Mouse (Mus musculus) hindbrain, embryonic 14.5 days (tissue): ENCODE data around the gene Pfkl. TPM values are rescaled to one million over a fixed set of nuclear protein-coding genes. Genes with fewer than 3 reads are reported as not detected.

Experiments
- ATAC-seq: fragments of 200-750 bp; cut with Nextera tagmentation; 2 replicates; pipeline ENCODE4 v1.8.0; 2017; ENCODE audit warnings: moderate number of reproducible peaks, mild to moderate bottlenecking, moderate TSS enrichment, moderate library complexity; ENCODE audit not compliant: low FRiP score
- DNase-seq: peaks from one replicate; pipeline ENCODE4 v3.0.0-alpha.2; 2015; ENCODE audit warnings: low spot score
- H3K27ac ChIP-seq: fragments of 300-500 bp; sonication (generic); 2 replicates; pipeline ENCODE4 v1.5.1; 2014; ENCODE audit warnings: mild to moderate bottlenecking, moderate library complexity
- H3K27me3 ChIP-seq: fragments of 300-500 bp; sonication (generic); 2 replicates; pipeline ENCODE4 v1.6.1; 2014; ENCODE audit warnings: mild to moderate bottlenecking, low read length, mixed read lengths; ENCODE audit not compliant: control insufficient read depth, insufficient read depth
- H3K36me3 ChIP-seq: fragments of 300-500 bp; sonication (generic); replicated peaks from 2 replicates; pipeline ENCODE4 v1.6.1; 2014; ENCODE audit not compliant: control insufficient read depth, insufficient read depth
- H3K4me1 ChIP-seq: fragments of 300-500 bp; sonication (generic); replicated peaks from 2 replicates; pipeline ENCODE4 v1.6.1; 2014; ENCODE audit warnings: antibody characterized with exemption, low read length, mixed read lengths; ENCODE audit not compliant: control insufficient read depth, insufficient read depth
- H3K4me2 ChIP-seq: fragments of 300-500 bp; sonication (generic); replicated peaks from 2 replicates; pipeline ENCODE4 v1.6.1; 2014; ENCODE audit warnings: mild to moderate bottlenecking, moderate library complexity
- H3K4me3 ChIP-seq: fragments of 300-500 bp; sonication (generic); replicated peaks from 2 replicates; pipeline ENCODE4 v1.5.1; 2014; ENCODE audit warnings: mild to moderate bottlenecking, low read length
- H3K9ac ChIP-seq: fragments of 300-500 bp; sonication (generic); 2 replicates; pipeline ENCODE4 v1.6.1; 2014
- H3K9me3 ChIP-seq: fragments of 300-500 bp; sonication (generic); 2 replicates; pipeline ENCODE4 v1.6.1; 2016; ENCODE audit warnings: low read length; ENCODE audit not compliant: control insufficient read depth
- WGBS: fragments of 180-500 bp; shearing (Covaris S2); extraction: QIAGEN DNeasy Blood & Tissue Kit; methylation state at CpG from one replicate; pipeline ENCODE4 v1.1.7; 2014; 5-methylcytosine and 5-hydroxymethylcytosine counted together
- polyA plus RNA-seq: library from polyadenylated mRNA; unstranded; fragments of >200 nt; fragmentation: Nextera tagmentation; extraction: Ambion mirVana; gene quantifications from 2 replicates; pipeline ENCODE4 v1.2.1, GENCODE M21; 2014

The Pfkl gene
- polyA plus RNA-seq, 1 experiment from 2014 or later: 93.5 TPM

GRCm38 (mm10) chr10:77978351-77979350, 31.2 kb downstream of the Pfkl start, which contains the start of gene 1810043G02Rik:
Gene 1810043G02Rik, plus strand, starts transcription at chr10:77978524.
- H3K36me3 ChIP-seq: peaks cover 7% of the 10 kb centered on the region; the same call in 1 of the 2 replicates
- peak; percentile 100 for DNase-seq
- no peaks in the 10 kb centered on the region for H3K9me3 ChIP-seq
- H3K4me2 ChIP-seq: peak within 1 kb of the TSS; percentile 89
- H3K4me3 ChIP-seq: peak within 1 kb of the TSS; percentile 75
- peaks cover 7% of the 10 kb centered on the region for H3K4me1 ChIP-seq
- no peaks in the 10 kb centered on the region for H3K27me3 ChIP-seq
- peak within 1 kb of the TSS; percentile 80 for H3K27ac ChIP-seq
- 1% methylated on average over 56 of the region's 57 CpGs for whole genome bisulfite sequencing
- H3K9ac ChIP-seq: peak within 1 kb of the TSS; percentile 82
- peak; percentile 97 for ATAC-seq

- H3K4me2 ChIP-seq: no peak overlapping the region
- peaks cover 2% of the 10 kb centered on the region; the same call in 1 of the 2 replicates for H3K36me3 ChIP-seq
- H3K27ac ChIP-seq: no peak overlapping the region
- no peak for ATAC-seq
- no peaks in the 10 kb centered on the region for H3K27me3 ChIP-seq
- 79% methylated on average over 8 of the region's 8 CpGs for WGBS
- H3K4me1 ChIP-seq: peaks cover 7% of the 10 kb centered on the region
- no peaks in the 10 kb centered on the region for H3K9me3 ChIP-seq
- no peak for DNase-seq
- H3K9ac ChIP-seq: no peak overlapping the region
- no peak overlapping the region for H3K4me3 ChIP-seq
These were observed 33.3 kb downstream of the Pfkl start for GRCm38 (mm10) chr10:77976458-77977150.

DNA sequence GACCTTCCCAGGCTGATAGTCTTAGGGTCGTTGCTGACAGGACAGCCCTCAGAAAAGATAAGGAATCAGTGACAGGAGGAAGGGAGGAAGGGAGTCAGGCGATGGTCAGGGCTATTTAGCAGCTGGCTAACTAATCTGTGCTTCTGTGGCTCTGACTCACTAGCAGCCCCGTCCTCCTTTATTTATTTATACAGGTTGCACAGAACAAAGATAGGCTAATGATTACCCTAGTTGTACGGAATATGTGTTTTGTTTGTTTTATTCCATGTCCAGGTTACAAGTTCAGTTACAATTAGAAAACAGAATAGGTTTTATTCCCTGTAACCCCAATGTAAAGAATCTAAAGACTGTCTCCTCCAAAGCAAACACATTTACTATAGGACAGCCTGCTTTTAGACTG, 34.2 kb downstream of the Pfkl start:
- Histone ChIP-seq H3K9me3 (no peaks in the 10 kb centered on the region), H3K9ac (no peak overlapping the region), H3K27me3 (no peaks in the 10 kb centered on the region), H3K4me3 (no peak overlapping the region), H3K4me1 (peaks cover 7% of the 10 kb centered on the region), H3K36me3 (no peaks in the 10 kb centered on the region; the same call in 1 of the 2 replicates), H3K4me2 (no peak overlapping the region), H3K27ac (no peak overlapping the region)
- WGBS: 60% methylated on average over 4 of the region's 4 CpGs
- ATAC-seq (no peak), DNase-seq (no peak)

DNA sequence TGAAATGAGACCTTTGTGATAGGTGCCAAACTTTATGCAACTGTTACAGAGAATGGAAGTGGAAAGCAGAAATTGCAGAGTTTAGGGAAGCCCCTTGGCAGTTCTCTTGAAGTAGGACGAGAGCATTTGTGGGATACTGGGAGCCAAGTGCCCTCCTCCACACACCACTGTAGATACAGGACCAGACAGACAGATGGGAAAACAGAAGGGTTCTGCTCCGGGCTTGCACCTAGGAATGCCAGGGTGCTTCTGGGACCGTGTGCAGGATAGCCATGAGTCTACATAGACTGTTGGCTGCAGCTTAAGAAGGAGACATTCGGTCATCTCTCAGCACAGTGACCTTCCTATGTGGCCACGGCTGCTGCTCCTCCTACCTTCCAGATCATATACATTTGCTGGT, 35.1 kb downstream of the Pfkl start:
- ATAC-seq: no peak
- Histone ChIP-seq H3K9me3 (no peaks in the 10 kb centered on the region), H3K9ac (no peak overlapping the region), H3K36me3 (no peaks in the 10 kb centered on the region), H3K4me2 (no peak overlapping the region), H3K27me3 (peaks cover 4% of the 10 kb centered on the region; the same call in 1 of the 2 replicates), H3K27ac (no peak overlapping the region), H3K4me3 (no peak overlapping the region), H3K4me1 (peaks cover 7% of the 10 kb centered on the region)
- no peak for DNase-seq
- 83% methylated on average over 5 of the region's 5 CpGs for WGBS

DNA sequence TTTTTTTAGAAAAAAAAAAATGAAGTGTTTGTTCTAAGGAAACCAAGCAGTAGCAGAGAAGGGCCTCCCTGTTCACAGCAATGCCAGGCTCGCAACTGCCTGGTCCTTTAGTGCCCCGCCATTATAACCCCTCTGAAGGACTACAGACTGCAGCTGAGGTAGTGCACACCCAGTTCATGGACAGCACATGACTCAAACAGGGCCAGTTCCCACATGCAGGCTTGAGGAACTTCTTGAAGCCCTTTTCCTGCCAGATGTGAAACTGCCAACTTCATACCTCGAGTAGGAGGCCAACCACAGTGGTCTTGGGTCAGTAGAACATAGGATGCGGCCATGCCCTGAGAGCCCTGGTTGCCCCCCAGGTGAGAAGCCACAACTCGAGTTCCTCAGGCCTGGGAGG, 35.6 kb downstream of the Pfkl start:
- Histone ChIP-seq H3K9me3 (no peaks in the 10 kb centered on the region), H3K4me2 (no peak overlapping the region), H3K9ac (no peak overlapping the region), H3K4me3 (no peak overlapping the region), H3K36me3 (no peaks in the 10 kb centered on the region), H3K4me1 (peaks cover 7% of the 10 kb centered on the region), H3K27me3 (peaks cover 4% of the 10 kb centered on the region; the same call in 1 of the 2 replicates), H3K27ac (no peak overlapping the region)
- WGBS: 77% methylated on average over 5 of the region's 5 CpGs
- ATAC-seq (no peak), DNase-seq (no peak)

- Histone ChIP-seq H3K27me3 (peaks cover 8% of the 10 kb centered on the region), H3K9me3 (no peaks in the 10 kb centered on the region), H3K4me2 (no peak overlapping the region), H3K36me3 (no peaks in the 10 kb centered on the region), H3K4me1 (peaks cover 4% of the 10 kb centered on the region; the same call in 1 of the 2 replicates), H3K9ac (no peak overlapping the region), H3K27ac (no peak overlapping the region), H3K4me3 (no peak overlapping the region)
- DNase-seq (no peak), ATAC-seq (no peak)
- 62% methylated on average over 17 of the region's 17 CpGs for WGBS
These were observed 38.0 kb downstream of the Pfkl start for GRCm38 (mm10) chr10:77971709-77972553.

- Histone ChIP-seq H3K36me3 (no peaks in the 10 kb centered on the region), H3K27ac (no peak overlapping the region), H3K4me1 (peaks cover 4% of the 10 kb centered on the region; the same call in 1 of the 2 replicates), H3K27me3 (peaks cover 8% of the 10 kb centered on the region), H3K4me2 (no peak overlapping the region), H3K4me3 (no peak overlapping the region), H3K9ac (no peak overlapping the region), H3K9me3 (no peaks in the 10 kb centered on the region)
- DNase-seq (no peak), ATAC-seq (no peak)
- 73% methylated on average over 10 of the region's 10 CpGs for WGBS
These were observed 38.7 kb downstream of the Pfkl start for GRCm38 (mm10) chr10:77971191-77971590.

- Histone ChIP-seq H3K27ac (no peak within 1 kb of the TSS), H3K9ac (peak within 1 kb of the TSS; percentile 43), H3K27me3 (peaks cover 8% of the 10 kb centered on the region), H3K36me3 (no peaks in the 10 kb centered on the region), H3K4me2 (peak within 1 kb of the TSS; percentile 63), H3K4me1 (peaks cover 4% of the 10 kb centered on the region; the same call in 1 of the 2 replicates), H3K9me3 (no peaks in the 10 kb centered on the region), H3K4me3 (peak within 1 kb of the TSS; percentile 35)
- DNase-seq (no peak), ATAC-seq (no peak)
- 87% methylated on average over 6 of the region's 6 CpGs for WGBS
These were observed 39.4 kb downstream of the Pfkl start, which contains the start of gene Trpm2 for GRCm38 (mm10) chr10:77970481-77970880. Gene Trpm2, minus strand, starts transcription at chr10:77970563.
